Mouse (Mus musculus) lung, postnatal 0 days (tissue): Measurements from ENCODE around the gene Ccdc57.

ENCODE experiments used
- CTCF ChIP-seq: IDR thresholded peaks from 2 replicates; pipeline ENCODE4 v1.5.1; 2016; ENCODE audit warnings: antibody characterized with exemption, mild to moderate bottlenecking
- EP300 ChIP-seq: IDR thresholded peaks from 2 replicates; pipeline ENCODE4 v1.6.1; 2016; ENCODE audit warnings: antibody characterized with exemption, mild to moderate bottlenecking, control low read depth

GRCm38 (mm10) chr11:120945926-120946325 lies 13.3 kb upstream of the Ccdc57 start:
- no peak for TF ChIP-seq CTCF
- TF ChIP-seq EP300 = no peak
